ENCODE assay signal across 9 mouse cellular contexts in genomic region chr4:57901210-57901609, GRCm38 (mm10). TPM values are rescaled to one million over a fixed set of nuclear protein-coding genes. Genes with fewer than 3 reads are reported as not detected.
DNase-seq lines count a peak whose midpoint lies in the region; TF ChIP-seq lines count a peak whose summit lies in the region.
"Had no signal": no experiment of that assay in that cellular context is flagged by ENCODE, and none has a peak within 500 bp of the region (broad histone marks: within the 10 kb centered on the region; RNA-seq: fewer than 3 reads in every experiment).

No protein-coding gene starts in this region.

- intact Hi-C loops in gastrocnemius, postnatal 14 days (cut with DNase I; ENCODE audit: low total_unique reads), result loop anchor here (2.0 to 10.0 kb wide), 2 partner anchors 178 to 354 kb away; no protein-coding TSS in a partner anchor

- H3K9me3 ChIP-seq in E14TG2a.4 (ENCODE audit: low read length), result peaks cover 7% of the 10 kb centered on the region

- WGBS in olfactory bulb, adult 2 months, result 15% methylated on average over 4 of the region's 4 CpGs

- H3K4me3 ChIP-seq in E14TG2a.4 (replicated peaks; ENCODE audit: low read length), result no peak overlapping the region
- no peak overlapping the region for H3K4me3 ChIP-seq in olfactory bulb, adult 2 months (ENCODE audit: insufficient read depth, low read depth, low read length)

- 0 out of 2 replicates have a peak, but pooled peaks cover 2% of the 10 kb centered on the region for H3K27me3 ChIP-seq in E14TG2a.4 (ENCODE audit: insufficient read depth, low read length)

- no peaks in the 10 kb centered on the region for H3K36me3 ChIP-seq in E14TG2a.4 (ENCODE audit: insufficient read depth, low read length)

- peak; percentile 64 for TF ChIP-seq CTCF in E14TG2a.4 (conservative IDR thresholded peaks at IDR 0.05; ENCODE audit: low read length)
- 0 out of 2 replicates have a peak, but pooled peaks have one; percentile 40 for TF ChIP-seq CTCF in olfactory bulb, adult 2 months (IDR thresholded peaks at IDR 0.05; ENCODE audit: insufficient read depth, low read depth, low read length)

- TF ChIP-seq POLR2A in olfactory bulb, adult 2 months (IDR thresholded peaks at IDR 0.05; ENCODE audit: insufficient read depth, low read depth, low read length), result no peak

- no peak overlapping the region for H3K27ac ChIP-seq in olfactory bulb, adult 2 months (ENCODE audit: insufficient read depth, low read depth, low read length)
- H3K27ac ChIP-seq: macrophage had no signal

- peaks cover 31% of the 10 kb centered on the region for H3K4me1 ChIP-seq in E14TG2a.4 (replicated peaks; ENCODE audit: low read depth, low read length)
- 0 out of 2 replicates have a peak, but pooled peaks cover under 1% of the 10 kb centered on the region for H3K4me1 ChIP-seq in olfactory bulb, adult 2 months (ENCODE audit: control insufficient read depth, insufficient read depth, low read length)

- peak; percentile 59 to 70 for DNase-seq in layer of hippocampus, postnatal 10 days (ENCODE audit: low spot score in 2 of 2)
- no peak for DNase-seq in layer of hippocampus, adult 9-11 months
- peak; percentile 45 to 66 for DNase-seq in adrenal gland, postnatal 36 days
- DNase-seq in gastrocnemius, postnatal 14 days, result peak; percentile 50
- DNase-seq in layer of hippocampus, postnatal 36 days, result peak; percentile 28 to 34
- DNase-seq in left cerebral cortex, adult 11 months (ENCODE audit: low spot score), result no peak

RNA-seq across cellular contexts. Expression of gene D630039A03Rik, which starts 14.9 kb away (rescaled TPM):
- total RNA-seq in layer of hippocampus, postnatal 10 days (2021), result under 1 TPM; 0.33 to 0.43 TPM
- 10 to 100 TPM in 1 of 2 experiments, 1 to 10 TPM in 1; 9.8 to 15.0 TPM for total RNA-seq in adrenal gland, postnatal 36 days (2021)
- total RNA-seq in gastrocnemius, postnatal 14 days (2021), result not detected
- under 1 TPM; 0.30 to 0.48 TPM for total RNA-seq in layer of hippocampus, postnatal 36 days (2021)
- not detected in 2 replicates for polyA plus RNA-seq in olfactory bulb, adult 2 months (2012; ENCODE audit: insufficient read depth, insufficient read length, low replicate concordance, missing spikeins)
- polyA plus RNA-seq: macrophage had no signal

RNA-seq across cellular contexts. Expression of gene Txn1, which starts 55.0 kb away (rescaled TPM):
- total RNA-seq in layer of hippocampus, postnatal 10 days (2021), result 100 to 1,000 TPM; 202 to 209 TPM
- total RNA-seq in adrenal gland, postnatal 36 days (2021), result 100 to 1,000 TPM; 327 to 337 TPM
- total RNA-seq in gastrocnemius, postnatal 14 days (2021), result 10 to 100 TPM; 86.5 to 87.4 TPM
- total RNA-seq in layer of hippocampus, postnatal 36 days (2021), result 100 to 1,000 TPM in 1 of 2 experiments, 10 to 100 TPM in 1; 100.0 to 111 TPM
- polyA plus RNA-seq in olfactory bulb, adult 2 months (2012; ENCODE audit: insufficient read depth, insufficient read length, low replicate concordance, missing spikeins), result not detected in 2 replicates

Comparison
In these comparisons a context has a peak if more than half of its experiments do, and no peak if none do; other contexts are left out.
1. DNase-seq: peak in layer of hippocampus, postnatal 10 days (2 of 2), adrenal gland, postnatal 36 days (2 of 2), gastrocnemius, postnatal 14 days (single experiment) and layer of hippocampus, postnatal 36 days (2 of 2); none in layer of hippocampus, adult 9-11 months (single experiment) and left cerebral cortex, adult 11 months (single experiment).
2. RNA of gene D630039A03Rik, which starts 14.9 kb away (total RNA-seq): 9.8 to 15.0 TPM in adrenal gland, postnatal 36 days; 0.30 to 0.48 TPM in layer of hippocampus, postnatal 36 days, 0.33 to 0.43 TPM in layer of hippocampus, postnatal 10 days and not detected in gastrocnemius, postnatal 14 days; every median in the first group is over 4 times any median in the second.